Mouse (Mus musculus) cerebellum, postnatal 25 days (tissue): ENCODE measurements at regions not wholly inside any gene's neighbourhood (a gene's known extent, or its start where the extent isn't known, plus 50 kb on each side); places are given as distances from the start of the nearest gene placed in this dataset.
"Not testable (repeated sequence)": the region's sequence is repeated elsewhere in the genome, so short reads cannot be mapped to it uniquely, and the experiment has no call there.

Source experiments
- DNase-seq, 2 experiments: peaks; one replicate each; pipeline ENCODE4 v3.0.0; 2021; ENCODE audit warnings: mixed read lengths in 2 of 2

GRCm38 (mm10) chr14:14478159-14478558 lies 77.1 kb downstream of the Olfr721-ps1 start:
- not testable (repeated sequence) for DNase-seq

GRCm38 (mm10) chr14:14481840-14482239 lies 80.7 kb downstream of the Olfr721-ps1 start:
- DNase-seq: peak in 1 of 2 experiments; percentile 15

- no peak for DNase-seq
These were observed 85.3 kb downstream of the Olfr721-ps1 start for GRCm38 (mm10) chr14:14486356-14486755.

- no peak for DNase-seq
These were observed 89.4 kb downstream of the Olfr721-ps1 start for GRCm38 (mm10) chr14:14490501-14490900.

GRCm38 (mm10) chr14:14492041-14492440 lies 90.9 kb downstream of the Olfr721-ps1 start:
- no peak for DNase-seq

GRCm38 (mm10) chr14:14511927-14512326 lies 110.8 kb downstream of the Olfr721-ps1 start:
- no peak for DNase-seq

GRCm38 (mm10) chr14:14513056-14513455 lies 112.0 kb downstream of the Olfr721-ps1 start:
- DNase-seq: no peak

- DNase-seq: no peak
These were observed 112.4 kb downstream of the Olfr721-ps1 start for GRCm38 (mm10) chr14:14513498-14513897.

- DNase-seq: peak in 1 of 2 experiments; percentile 10
These were observed 113.5 kb downstream of the Olfr721-ps1 start for GRCm38 (mm10) chr14:14514440-14515172.

- no peak for DNase-seq
These were observed 114.3 kb downstream of the Olfr721-ps1 start for GRCm38 (mm10) chr14:14515363-14515762.

- no peak for DNase-seq
These were observed 114.8 kb downstream of the Olfr721-ps1 start for GRCm38 (mm10) chr14:14515918-14516317.

GRCm38 (mm10) chr14:14518027-14518426 lies 116.9 kb downstream of the Olfr721-ps1 start:
- DNase-seq: no peak

GRCm38 (mm10) chr14:14518841-14519240 lies 117.7 kb downstream of the Olfr721-ps1 start:
- DNase-seq: no peak

GRCm38 (mm10) chr14:14520195-14520594 lies 119.1 kb downstream of the Olfr721-ps1 start:
- DNase-seq: no peak

GRCm38 (mm10) chr14:14521331-14521730 lies 120.2 kb downstream of the Olfr721-ps1 start:
- not testable (repeated sequence) for DNase-seq

- no peak for DNase-seq
These were observed 124.1 kb downstream of the Olfr721-ps1 start for GRCm38 (mm10) chr14:14525225-14525624.

- DNase-seq: no peak
These were observed 127.3 kb downstream of the Olfr721-ps1 start for GRCm38 (mm10) chr14:14528437-14528836.

GRCm38 (mm10) chr14:14541206-14541605 lies 140.1 kb downstream of the Olfr721-ps1 start:
- no peak for DNase-seq

GRCm38 (mm10) chr14:14541705-14542104 lies 140.6 kb downstream of the Olfr721-ps1 start:
- no peak for DNase-seq

- no peak for DNase-seq
These were observed 143.1 kb downstream of the Olfr721-ps1 start for GRCm38 (mm10) chr14:14544236-14544635.

GRCm38 (mm10) chr14:14552201-14552600 lies 149.9 kb upstream of the Slc4a7 start:
- DNase-seq: no peak

- no peak for DNase-seq
These were observed 127.2 kb upstream of the Slc4a7 start for GRCm38 (mm10) chr14:14574851-14575250.

GRCm38 (mm10) chr14:14591939-14592338 lies 110.1 kb upstream of the Slc4a7 start:
- DNase-seq: no peak

- DNase-seq: no peak
These were observed 107.3 kb upstream of the Slc4a7 start for GRCm38 (mm10) chr14:14594753-14595152.
